Mouse (Mus musculus) bone marrow, adult 2 months (tissue): Measurements from ENCODE around the gene Pcx.

Experiments used
- CTCF ChIP-seq: fragments of 200-500 bp; IDR thresholded peaks from 2 replicates; pipeline ENCODE4 v1.5.1; 2011; ENCODE audit warnings: low read length, control low read depth; ENCODE audit not compliant: control insufficient read depth, insufficient read depth
- POLR2A ChIP-seq: fragments of 200-500 bp; IDR thresholded peaks from 2 replicates; pipeline ENCODE4 v1.6.1; 2011; ENCODE audit warnings: low read depth, mild to moderate bottlenecking, control low read depth, low read length, borderline replicate concordance; ENCODE audit not compliant: control insufficient read depth

DNA sequence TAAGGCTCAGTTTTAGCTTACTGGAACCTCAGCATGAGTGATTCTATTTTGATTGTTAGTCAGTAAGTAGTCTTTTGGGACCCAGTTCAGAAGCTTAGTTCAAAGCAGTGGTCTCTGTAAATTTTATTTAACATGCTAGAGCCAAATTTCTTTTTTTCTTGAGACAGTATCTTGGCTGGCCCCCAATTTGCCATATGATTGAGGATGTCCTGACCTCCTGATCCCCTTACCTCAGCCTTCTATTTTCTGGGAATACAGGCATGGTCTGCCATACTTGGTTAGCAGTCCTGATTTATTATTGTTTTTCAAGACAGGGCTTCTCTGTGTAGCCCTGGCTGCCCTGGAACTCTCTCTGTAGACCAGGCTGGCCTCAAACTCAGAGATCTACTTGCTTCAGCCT, 25.6 kb downstream of the Pcx start:
- no peak for TF ChIP-seq CTCF
- no peak for TF ChIP-seq POLR2A
